Mouse (Mus musculus): ENCODE data around the gene Ccr8. TPM values are rescaled to one million over a fixed set of nuclear protein-coding genes. Genes with fewer than 3 reads are reported as not detected.

Gene Ccr8
- polyA plus RNA-seq (2014; fragmentation: Nextera tagmentation; extraction: Ambion mirVana) = not detected in 2 replicates

DNA sequence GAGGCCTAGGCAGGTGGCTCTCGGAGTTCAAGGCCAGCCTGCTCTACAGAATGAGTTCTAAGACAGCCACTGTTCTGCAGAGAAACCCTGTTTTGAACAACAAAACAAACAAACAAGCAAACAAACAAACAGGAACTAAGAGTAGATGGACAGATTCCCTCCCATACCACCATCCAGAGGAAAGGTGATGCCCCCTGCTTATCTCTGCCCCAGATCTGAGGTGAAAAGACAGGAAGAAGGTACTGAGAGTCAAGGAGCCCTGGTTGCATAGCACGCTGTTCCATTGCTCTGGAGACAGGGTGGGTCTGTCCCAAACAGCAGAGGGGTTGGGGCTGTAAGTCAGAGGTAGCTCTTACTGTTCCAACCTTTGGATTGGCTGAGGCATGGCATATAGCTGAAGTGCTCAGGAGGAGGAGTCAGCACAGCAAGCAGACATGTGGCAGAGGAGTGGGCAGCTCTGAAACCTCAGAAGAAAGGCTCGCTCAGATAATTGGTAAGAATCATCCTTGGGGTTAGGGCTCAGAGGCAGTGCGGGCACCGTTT is at the start of gene Ccr8:
Gene Ccr8, plus strand, starts transcription at position 419 of the 543 bp plus-strand sequence.
- H3K4me1 ChIP-seq (ENCODE audit: control insufficient read depth, insufficient read depth, low read length) = no peaks in the 10 kb centered on the region
- no peak within 1 kb of the TSS for H3K4me3 ChIP-seq (ENCODE audit: low read depth, low read length)
- no peak within 1 kb of the TSS for H3K27ac ChIP-seq (ENCODE audit: low read depth, low read length)
- no peaks in the 10 kb centered on the region for H3K27me3 ChIP-seq (replicated peaks; ENCODE audit: control insufficient read depth, insufficient read depth, low read length)
- ATAC-seq (no peak), DNase-seq (ENCODE audit: low spot score) (no peak)
- H3K9me3 ChIP-seq (replicated peaks; ENCODE audit: control insufficient read depth, low read length) = 0 out of 2 replicates have a peak, but pooled peaks cover 3% of the 10 kb centered on the region
- H3K36me3 ChIP-seq (ENCODE audit: control insufficient read depth, insufficient read depth, low read length) = no peaks in the 10 kb centered on the region
- H3K9ac ChIP-seq (ENCODE audit: low read length) = no peak within 1 kb of the TSS
- WGBS = 79% methylated on average over 5 of the region's 5 CpGs
- no peak within 1 kb of the TSS for H3K4me2 ChIP-seq (ENCODE audit: low read length)

DNA sequence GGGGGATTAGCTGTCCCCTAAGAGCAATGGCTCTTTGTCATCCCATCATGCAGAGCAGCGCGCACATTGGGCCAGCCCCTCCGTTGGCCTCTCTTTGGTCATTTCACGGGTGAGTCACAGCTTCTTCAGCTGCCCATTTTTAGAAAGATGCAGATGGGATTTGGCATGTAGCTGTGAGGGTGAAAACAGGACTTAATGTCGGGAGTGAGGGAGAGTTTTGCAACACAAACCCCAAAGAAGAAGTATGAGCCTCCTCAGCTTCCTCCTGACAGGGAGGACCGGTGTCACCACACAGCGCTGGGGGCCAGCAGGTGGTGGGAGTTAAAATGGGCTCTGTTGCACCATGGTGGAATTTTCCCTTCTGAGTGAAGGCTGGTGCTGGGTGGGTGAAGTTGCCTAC is 48.8 kb upstream of the Ccr8 start:
- Histone ChIP-seq H3K4me3 (ENCODE audit: low read depth, low read length) (no peak overlapping the region), H3K27ac (ENCODE audit: low read depth, low read length) (no peak overlapping the region), H3K36me3 (ENCODE audit: control insufficient read depth, insufficient read depth, low read length) (no peaks in the 10 kb centered on the region), H3K27me3 (replicated peaks; ENCODE audit: control insufficient read depth, insufficient read depth, low read length) (no peaks in the 10 kb centered on the region), H3K9me3 (replicated peaks; ENCODE audit: control insufficient read depth, low read length) (no peaks in the 10 kb centered on the region), H3K4me2 (ENCODE audit: low read length) (no peak overlapping the region), H3K4me1 (ENCODE audit: control insufficient read depth, insufficient read depth, low read length) (no peaks in the 10 kb centered on the region), H3K9ac (ENCODE audit: low read length) (no peak overlapping the region)
- 83% methylated on average over 7 of the region's 7 CpGs for WGBS
- DNase-seq (ENCODE audit: low spot score) = no peak
- no peak for ATAC-seq

DNA sequence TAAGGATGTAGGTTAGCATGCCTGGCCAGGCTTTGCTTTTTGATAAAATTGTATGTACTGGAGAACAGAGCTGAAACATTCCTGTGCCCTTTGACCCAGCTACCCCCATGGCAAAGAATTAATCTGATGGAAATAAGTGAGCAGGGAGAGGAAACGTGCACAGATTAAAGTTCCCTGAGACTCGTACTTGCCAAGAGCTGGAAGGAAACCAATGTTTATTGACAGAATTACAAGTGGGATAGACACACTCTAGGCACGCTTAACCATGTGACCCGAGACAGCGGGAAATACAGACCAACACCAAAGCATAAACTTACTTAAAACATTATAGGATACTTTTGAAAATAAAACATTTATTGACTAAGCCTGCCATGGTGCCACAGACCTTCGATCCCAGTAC is 43.4 kb upstream of the Ccr8 start:
- Histone ChIP-seq H3K4me2 (ENCODE audit: low read length) (no peak overlapping the region), H3K27me3 (replicated peaks; ENCODE audit: control insufficient read depth, insufficient read depth, low read length) (no peaks in the 10 kb centered on the region), H3K36me3 (ENCODE audit: control insufficient read depth, insufficient read depth, low read length) (no peaks in the 10 kb centered on the region), H3K4me3 (ENCODE audit: low read depth, low read length) (no peak overlapping the region), H3K27ac (ENCODE audit: low read depth, low read length) (no peak overlapping the region), H3K4me1 (ENCODE audit: control insufficient read depth, insufficient read depth, low read length) (no peaks in the 10 kb centered on the region), H3K9me3 (replicated peaks; ENCODE audit: control insufficient read depth, low read length) (no peaks in the 10 kb centered on the region), H3K9ac (ENCODE audit: low read length) (no peak overlapping the region)
- DNase-seq (ENCODE audit: low spot score) (no peak), ATAC-seq (no peak)
- WGBS = 70% methylated on average over 6 of the region's 6 CpGs

DNA sequence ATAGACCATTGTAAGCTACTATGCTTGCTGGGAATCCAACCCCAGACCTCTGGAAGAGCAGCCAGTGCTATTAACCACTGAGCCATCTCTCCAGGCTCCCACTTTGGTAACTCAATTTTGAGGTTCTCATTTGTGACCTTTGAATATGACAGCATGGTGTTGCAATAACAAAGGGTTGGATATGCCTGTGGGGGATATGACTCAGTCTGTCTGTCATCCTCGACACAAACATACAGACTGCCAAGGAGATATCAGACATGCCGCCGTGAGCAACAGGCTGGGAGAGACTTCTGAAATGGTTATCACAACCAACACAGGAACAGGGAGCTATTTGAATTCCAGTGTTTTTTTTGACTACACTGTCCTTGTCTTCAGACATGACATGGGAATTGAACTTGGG is 42.5 kb upstream of the Ccr8 start:
- ATAC-seq (no peak), DNase-seq (ENCODE audit: low spot score) (no peak)
- Histone ChIP-seq H3K27me3 (replicated peaks; ENCODE audit: control insufficient read depth, insufficient read depth, low read length) (no peaks in the 10 kb centered on the region), H3K36me3 (ENCODE audit: control insufficient read depth, insufficient read depth, low read length) (no peaks in the 10 kb centered on the region), H3K4me3 (ENCODE audit: low read depth, low read length) (no peak overlapping the region), H3K9me3 (replicated peaks; ENCODE audit: control insufficient read depth, low read length) (no peaks in the 10 kb centered on the region), H3K9ac (ENCODE audit: low read length) (no peak overlapping the region), H3K4me2 (ENCODE audit: low read length) (no peak overlapping the region), H3K4me1 (ENCODE audit: control insufficient read depth, insufficient read depth, low read length) (no peaks in the 10 kb centered on the region), H3K27ac (ENCODE audit: low read depth, low read length) (no peak overlapping the region)
- 83% methylated on average over 3 of the region's 3 CpGs for WGBS

DNA sequence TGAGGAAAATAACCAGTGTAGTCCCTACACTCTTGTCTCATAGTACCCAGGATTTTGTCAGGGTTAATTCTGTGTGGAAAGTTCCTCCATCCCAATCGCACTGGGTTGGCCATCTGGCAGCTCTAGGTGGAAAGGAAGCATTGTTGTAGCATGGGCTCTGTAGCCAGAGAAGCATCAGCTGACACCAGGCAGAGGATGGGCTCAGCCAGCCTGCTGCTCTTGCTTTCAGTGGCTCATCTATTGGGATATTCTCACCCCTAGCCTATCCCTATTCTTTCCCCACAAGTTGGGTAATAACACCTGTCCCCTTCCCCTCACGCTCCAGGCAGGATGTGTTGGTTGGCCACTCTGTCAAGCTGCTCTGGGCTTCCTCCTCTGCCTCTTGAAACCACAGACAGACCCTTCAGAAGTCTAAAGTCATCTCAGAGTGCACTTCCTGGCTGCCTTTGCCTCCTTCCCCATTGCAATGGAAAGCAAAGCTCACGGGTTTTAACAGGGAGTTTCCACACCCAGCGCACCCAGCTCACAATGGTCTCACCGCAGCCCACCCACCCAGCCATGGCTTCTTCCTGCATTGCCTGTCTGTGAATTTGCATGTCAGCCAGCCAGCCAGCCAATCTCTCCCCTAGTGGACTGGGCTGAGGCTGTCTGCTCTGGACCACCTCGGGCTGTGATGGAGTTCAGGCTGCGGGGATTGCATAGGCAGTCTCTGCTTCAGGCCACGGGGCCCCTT is 37.2 kb upstream of the Ccr8 start:
- Histone ChIP-seq H3K4me3 (ENCODE audit: low read depth, low read length) (no peak overlapping the region), H3K27ac (ENCODE audit: low read depth, low read length) (no peak overlapping the region), H3K9me3 (replicated peaks; ENCODE audit: control insufficient read depth, low read length) (no peaks in the 10 kb centered on the region), H3K27me3 (replicated peaks; ENCODE audit: control insufficient read depth, insufficient read depth, low read length) (no peaks in the 10 kb centered on the region), H3K4me1 (ENCODE audit: control insufficient read depth, insufficient read depth, low read length) (no peaks in the 10 kb centered on the region), H3K36me3 (ENCODE audit: control insufficient read depth, insufficient read depth, low read length) (no peaks in the 10 kb centered on the region), H3K9ac (ENCODE audit: low read length) (no peak overlapping the region), H3K4me2 (ENCODE audit: low read length) (no peak overlapping the region)
- DNase-seq (ENCODE audit: low spot score) (peak; percentile 8), ATAC-seq (no peak)
- WGBS = 47% methylated on average over 8 of the region's 8 CpGs

DNA sequence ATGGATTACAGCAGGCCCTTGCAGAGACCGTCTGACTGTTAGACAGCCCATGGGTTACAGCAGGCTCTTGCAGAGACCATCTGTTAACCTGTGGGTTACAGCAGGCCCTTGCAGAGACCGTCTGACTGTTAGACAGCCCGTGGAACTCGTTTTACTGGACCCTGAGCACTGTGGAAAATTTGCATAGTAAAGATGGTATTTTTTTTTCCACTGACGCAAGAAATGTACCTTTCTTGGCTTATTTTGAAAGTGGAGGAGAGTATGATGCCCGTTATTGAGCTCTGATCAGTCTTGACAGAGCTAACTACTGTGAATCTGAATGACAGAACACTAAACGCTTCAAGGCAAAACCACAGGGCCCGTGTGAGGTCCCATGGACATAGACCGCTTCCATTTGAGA is 35.7 kb upstream of the Ccr8 start:
- H3K4me1 ChIP-seq (ENCODE audit: control insufficient read depth, insufficient read depth, low read length) = no peaks in the 10 kb centered on the region
- H3K4me2 ChIP-seq (ENCODE audit: low read length) = no peak overlapping the region
- no peak overlapping the region for H3K27ac ChIP-seq (ENCODE audit: low read depth, low read length)
- ATAC-seq (no peak), DNase-seq (ENCODE audit: low spot score) (no peak)
- H3K4me3 ChIP-seq (ENCODE audit: low read depth, low read length) = no peak overlapping the region
- H3K36me3 ChIP-seq (ENCODE audit: control insufficient read depth, insufficient read depth, low read length) = no peaks in the 10 kb centered on the region
- H3K9ac ChIP-seq (ENCODE audit: low read length) = no peak overlapping the region
- no peaks in the 10 kb centered on the region for H3K9me3 ChIP-seq (replicated peaks; ENCODE audit: control insufficient read depth, low read length)
- H3K27me3 ChIP-seq (replicated peaks; ENCODE audit: control insufficient read depth, insufficient read depth, low read length) = no peaks in the 10 kb centered on the region
- WGBS = 84% methylated on average over 9 of the region's 9 CpGs

DNA sequence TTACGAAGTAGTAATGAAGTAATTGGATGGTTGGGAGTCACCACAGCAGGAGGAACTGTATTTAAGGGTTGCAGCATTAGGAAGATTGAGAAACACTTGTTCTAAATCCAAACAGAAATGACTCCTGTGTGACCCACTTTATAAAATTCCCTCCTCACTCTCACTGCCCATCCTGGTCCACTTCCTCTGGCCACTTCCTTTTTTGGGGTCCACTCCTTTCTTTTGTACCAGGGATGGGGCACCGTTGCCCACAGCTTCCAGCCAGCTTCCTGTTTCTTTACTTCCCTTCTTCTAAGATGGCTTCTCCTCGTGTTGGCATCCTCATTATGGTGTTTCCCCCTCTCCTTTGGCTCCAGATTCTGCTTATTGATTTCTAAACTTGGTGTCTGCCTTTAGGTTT is 33.2 kb upstream of the Ccr8 start:
- Histone ChIP-seq H3K36me3 (ENCODE audit: control insufficient read depth, insufficient read depth, low read length) (no peaks in the 10 kb centered on the region), H3K9ac (ENCODE audit: low read length) (no peak overlapping the region), H3K4me3 (ENCODE audit: low read depth, low read length) (no peak overlapping the region), H3K9me3 (replicated peaks; ENCODE audit: control insufficient read depth, low read length) (no peaks in the 10 kb centered on the region), H3K27me3 (replicated peaks; ENCODE audit: control insufficient read depth, insufficient read depth, low read length) (no peaks in the 10 kb centered on the region), H3K27ac (ENCODE audit: low read depth, low read length) (no peak overlapping the region), H3K4me2 (ENCODE audit: low read length) (no peak overlapping the region), H3K4me1 (ENCODE audit: control insufficient read depth, insufficient read depth, low read length) (no peaks in the 10 kb centered on the region)
- WGBS = 81% methylated on average over 3 of the region's 3 CpGs
- no peak for DNase-seq (ENCODE audit: low spot score)
- no peak for ATAC-seq

DNA sequence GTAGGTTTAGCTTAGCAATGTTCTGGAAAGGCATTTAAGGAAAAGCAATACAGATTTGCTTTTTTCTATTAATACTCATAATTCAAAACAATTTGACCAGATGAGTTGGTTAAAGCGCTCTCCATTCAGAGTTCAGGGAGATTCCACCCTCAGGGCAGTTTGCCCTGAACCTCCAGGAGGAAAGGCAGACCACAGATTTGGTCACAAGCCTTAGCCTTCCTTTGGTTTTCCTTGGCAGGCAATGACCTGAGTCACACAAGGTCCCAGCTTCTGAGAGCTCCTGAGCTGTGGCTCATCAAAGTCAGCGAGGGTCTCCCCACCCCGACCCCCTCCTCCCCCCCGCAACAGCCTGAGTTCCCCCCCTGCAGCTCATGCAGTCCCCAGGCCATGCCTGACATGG is 27.6 kb upstream of the Ccr8 start:
- Histone ChIP-seq H3K4me2 (ENCODE audit: low read length) (no peak overlapping the region), H3K4me1 (ENCODE audit: control insufficient read depth, insufficient read depth, low read length) (no peaks in the 10 kb centered on the region), H3K27ac (ENCODE audit: low read depth, low read length) (no peak overlapping the region), H3K27me3 (replicated peaks; ENCODE audit: control insufficient read depth, insufficient read depth, low read length) (no peaks in the 10 kb centered on the region), H3K9me3 (replicated peaks; ENCODE audit: control insufficient read depth, low read length) (no peaks in the 10 kb centered on the region), H3K4me3 (ENCODE audit: low read depth, low read length) (no peak overlapping the region), H3K9ac (ENCODE audit: low read length) (no peak overlapping the region), H3K36me3 (ENCODE audit: control insufficient read depth, insufficient read depth, low read length) (no peaks in the 10 kb centered on the region)
- WGBS = 78% methylated on average over 4 of the region's 4 CpGs
- DNase-seq (ENCODE audit: low spot score) = no peak
- no peak for ATAC-seq

DNA sequence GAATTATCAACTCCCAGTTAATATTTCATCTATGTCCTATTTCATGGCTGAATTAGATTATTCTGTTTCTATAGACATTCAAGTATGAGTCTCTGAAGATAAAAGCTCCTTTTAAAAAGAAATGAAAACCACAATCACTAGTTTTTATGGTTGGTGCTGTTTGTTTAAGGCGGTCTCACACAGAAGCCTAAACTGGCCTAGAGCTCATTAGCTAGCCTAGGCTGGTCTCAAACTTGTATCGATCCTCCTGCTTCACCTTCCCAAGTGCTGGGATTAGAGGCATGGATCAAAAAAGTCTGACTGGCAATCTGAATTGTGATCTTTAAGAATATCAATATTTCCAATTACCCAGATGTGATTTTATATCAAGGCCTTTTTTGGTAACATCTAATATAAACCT is 24.3 kb upstream of the Ccr8 start:
- H3K4me1 ChIP-seq (ENCODE audit: control insufficient read depth, insufficient read depth, low read length) = no peaks in the 10 kb centered on the region
- no peaks in the 10 kb centered on the region for H3K27me3 ChIP-seq (replicated peaks; ENCODE audit: control insufficient read depth, insufficient read depth, low read length)
- WGBS = 94% methylated on average over 2 of the region's 2 CpGs
- ATAC-seq (no peak), DNase-seq (ENCODE audit: low spot score) (no peak)
- H3K4me2 ChIP-seq (ENCODE audit: low read length) = no peak overlapping the region
- no peak overlapping the region for H3K4me3 ChIP-seq (ENCODE audit: low read depth, low read length)
- no peak overlapping the region for H3K9ac ChIP-seq (ENCODE audit: low read length)
- H3K27ac ChIP-seq (ENCODE audit: low read depth, low read length) = no peak overlapping the region
- H3K9me3 ChIP-seq (replicated peaks; ENCODE audit: control insufficient read depth, low read length) = no peaks in the 10 kb centered on the region
- H3K36me3 ChIP-seq (ENCODE audit: control insufficient read depth, insufficient read depth, low read length) = no peaks in the 10 kb centered on the region

Measured in forebrain, embryonic 14.5 days (tissue).